Mouse (Mus musculus) regulatory T cell (primary cell): ENCODE results near the gene Fads3.

ENCODE experiments used
- in situ Hi-C: fragments of 300-600 bp; cut with MboI, MseI; formaldehyde crosslinking; loops from one replicate; pipeline ENCODE4 v1.15.1; 2025; ENCODE audit warnings: high pct_unique_total_duplicates

Fads3 gene

GRCm38 (mm10) chr19:10049533-10049932, 8.2 kb downstream of the Fads3 start:
- in situ Hi-C loops: no loop called here

- in situ Hi-C loops: no loop called here
Measured at GRCm38 (mm10) chr19:10050438-10050837, 9.1 kb downstream of the Fads3 start.

- in situ Hi-C loops: no loop called here
Measured at GRCm38 (mm10) chr19:10052698-10053097, 11.3 kb downstream of the Fads3 start.

GRCm38 (mm10) chr19:10053692-10054260, 12.4 kb downstream of the Fads3 start:
- in situ Hi-C loops: no loop called here

- in situ Hi-C loops: no loop called here
Measured at GRCm38 (mm10) chr19:10054361-10055075, 13.1 kb downstream of the Fads3 start.

- in situ Hi-C loops: no loop called here
Measured at GRCm38 (mm10) chr19:10055261-10055660, 13.9 kb downstream of the Fads3 start.

DNA sequence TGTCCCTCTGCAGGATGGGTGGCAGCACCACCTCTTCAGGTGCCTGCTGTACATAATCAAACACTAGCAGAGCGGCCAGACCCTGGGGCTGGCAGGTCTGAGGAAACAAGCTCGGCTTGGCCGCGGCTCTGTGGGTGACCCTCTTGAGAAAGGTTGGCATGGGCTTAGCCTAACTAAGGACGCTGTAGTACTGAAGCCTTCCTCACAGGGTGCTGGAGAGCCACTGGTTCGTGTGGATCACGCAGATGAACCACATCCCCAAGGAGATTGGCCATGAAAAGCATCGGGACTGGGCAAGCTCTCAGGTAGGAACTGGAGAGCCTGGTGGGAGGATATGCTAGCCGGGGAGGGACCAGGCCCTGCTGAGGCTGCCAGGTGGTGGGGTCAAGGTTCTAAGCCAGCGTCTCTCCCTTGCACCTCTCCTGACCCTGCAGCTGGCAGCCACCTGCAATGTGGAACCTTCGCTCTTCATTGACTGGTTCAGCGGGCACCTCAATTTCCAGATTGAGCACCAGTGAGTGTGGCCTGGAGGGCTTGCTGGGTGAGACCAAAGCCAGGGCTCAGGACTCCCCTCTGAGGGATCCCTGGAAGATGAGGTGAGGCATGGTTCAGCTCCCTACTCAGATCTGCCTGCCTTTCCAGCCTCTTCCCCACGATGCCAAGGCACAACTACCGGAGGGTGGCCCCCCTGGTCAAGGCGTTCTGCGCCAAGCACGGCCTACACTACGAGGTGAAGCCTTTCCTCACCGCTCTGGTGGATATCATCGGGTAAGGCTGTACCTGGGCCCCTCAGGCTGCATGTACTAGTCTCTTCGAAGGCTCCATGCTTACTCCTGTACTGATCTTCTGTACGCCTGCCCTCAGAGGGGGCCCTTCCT, 14.7 kb downstream of the Fads3 start:
- in situ Hi-C loops: no loop called here

DNA sequence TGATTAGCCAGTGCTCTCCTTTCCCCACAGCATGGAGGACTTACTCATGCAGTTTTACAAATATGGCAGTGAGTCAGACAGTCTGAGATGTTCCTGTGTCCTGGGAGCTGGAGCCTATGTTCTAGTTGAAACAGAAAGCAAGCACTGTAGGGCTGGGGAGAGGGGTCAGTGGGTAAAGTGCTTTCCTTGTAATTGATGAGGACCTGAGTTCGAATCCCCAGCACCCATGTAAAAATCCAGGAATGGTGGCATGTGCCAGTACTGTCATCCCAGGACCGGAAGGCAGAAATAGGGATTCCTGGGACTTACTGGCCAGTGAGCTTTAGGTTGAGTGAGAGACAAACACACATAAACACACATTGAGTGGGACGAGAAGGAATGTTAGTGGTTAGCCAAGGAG, 15.3 kb downstream of the Fads3 start:
- in situ Hi-C loops: no loop called here

DNA sequence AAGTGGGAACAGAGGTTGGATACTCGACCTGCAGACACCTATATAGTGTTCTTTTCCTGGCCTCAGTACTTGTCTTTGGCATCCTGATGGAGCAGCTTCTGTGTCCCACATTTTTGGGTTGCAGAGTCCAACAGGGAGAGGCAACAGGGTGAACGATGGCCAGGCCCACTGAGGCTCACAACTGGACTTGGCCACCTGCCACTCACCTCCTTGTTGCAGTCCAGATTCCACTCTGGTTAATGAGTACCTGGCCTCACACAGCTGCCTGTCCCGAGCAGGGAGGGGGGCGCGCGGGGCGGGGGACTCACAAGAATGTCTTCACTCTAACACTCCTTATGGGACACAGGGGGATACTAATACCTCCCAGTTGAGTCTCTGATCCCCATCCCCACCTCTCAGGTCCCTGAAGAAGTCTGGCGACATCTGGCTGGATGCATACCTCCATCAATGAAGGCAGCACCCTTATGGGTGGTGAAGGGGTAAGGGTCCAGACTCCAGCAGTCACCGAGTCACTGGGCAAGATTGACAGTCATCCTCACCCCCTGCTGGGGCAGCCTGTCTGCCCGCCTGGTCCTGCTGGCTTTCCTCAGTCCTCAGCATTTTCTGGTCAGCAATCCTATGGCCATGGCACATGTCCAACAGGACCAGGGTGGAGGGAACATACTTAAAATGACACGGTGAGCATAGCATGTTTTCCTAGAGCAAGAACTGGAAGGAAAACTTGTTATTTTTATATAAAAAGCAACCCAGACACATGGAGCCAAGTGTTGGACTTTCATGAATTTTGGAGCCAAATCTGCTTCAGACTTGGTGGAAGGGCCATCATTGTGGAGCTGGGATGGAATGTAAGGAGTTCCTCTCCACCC, 16.4 kb downstream of the Fads3 start:
- in situ Hi-C loops: no loop called here

GRCm38 (mm10) chr19:10058352-10058825, 17.0 kb downstream of the Fads3 start:
- in situ Hi-C loops: no loop called here

- in situ Hi-C loops: no loop called here
Measured at GRCm38 (mm10) chr19:10058876-10059427, 17.6 kb downstream of the Fads3 start.

DNA sequence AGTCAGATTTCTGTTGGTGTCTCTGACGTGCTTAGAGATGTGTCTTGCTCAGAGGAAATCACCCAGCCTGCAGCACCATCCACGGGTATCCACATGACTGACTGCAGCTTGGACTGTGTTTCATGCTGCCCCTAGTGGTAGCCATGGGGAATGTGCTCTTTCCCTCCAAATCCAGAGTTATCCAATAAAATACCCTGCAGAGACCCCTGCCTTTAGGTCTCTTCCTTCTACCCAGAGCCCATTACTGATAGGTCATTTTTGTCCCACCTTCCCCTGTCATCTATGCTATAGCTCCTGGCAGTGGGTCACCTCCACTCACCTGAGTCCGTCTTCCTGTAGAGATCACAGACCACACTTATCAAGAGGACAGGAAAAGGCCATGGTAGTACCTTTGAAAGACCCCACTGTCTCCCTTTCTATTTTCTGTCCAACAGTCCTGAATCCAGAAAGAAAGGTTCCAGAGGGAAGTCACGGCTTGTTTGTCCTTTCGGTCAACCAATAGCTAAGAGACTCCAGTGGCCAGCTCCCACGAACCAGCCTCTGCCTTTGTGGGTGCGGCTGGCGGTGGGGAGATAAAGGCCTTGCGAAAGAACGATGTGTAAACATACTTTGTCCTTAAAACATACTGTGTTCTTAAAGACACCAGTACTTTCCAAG, 18.7 kb downstream of the Fads3 start:
- in situ Hi-C loops: no loop called here

DNA sequence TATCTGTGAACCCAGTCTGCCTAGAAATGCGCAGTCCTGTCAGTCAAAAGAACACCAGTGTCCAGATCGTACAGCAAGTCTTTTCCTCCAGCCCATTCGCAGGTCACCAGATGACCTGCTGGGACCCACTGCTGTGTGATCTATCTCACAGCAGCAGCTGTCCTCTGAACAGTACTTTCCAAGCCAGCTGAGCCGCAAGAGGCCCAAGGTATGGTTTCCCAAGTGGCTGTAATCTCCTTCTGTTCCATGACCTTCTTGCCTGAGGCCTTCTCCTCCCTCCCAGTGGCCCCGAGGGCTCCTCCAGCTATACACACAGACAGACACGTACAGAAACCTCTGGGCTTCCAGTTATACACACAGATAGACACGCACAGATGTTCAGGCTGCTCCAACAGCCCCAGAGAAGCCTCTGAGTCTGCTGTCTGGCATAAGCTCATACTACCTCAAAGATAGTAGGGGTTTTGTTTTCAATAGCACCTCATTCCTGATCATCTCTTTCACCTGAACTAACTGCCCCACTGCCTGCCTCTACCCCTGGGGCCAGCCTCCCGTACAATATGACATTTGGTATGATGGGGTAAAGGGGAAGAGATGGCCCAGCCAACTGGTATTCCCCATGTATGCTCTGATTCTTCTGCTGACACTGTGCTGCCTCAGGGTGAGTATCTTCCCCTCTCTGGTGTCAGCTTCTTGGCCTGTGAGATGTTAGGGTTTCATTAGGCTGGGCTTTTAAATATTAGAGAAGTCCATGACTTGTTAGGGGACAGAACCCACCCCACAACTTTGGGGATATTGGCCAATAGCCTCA, 19.6 kb downstream of the Fads3 start:
- in situ Hi-C loops: no loop called here

- in situ Hi-C loops: no loop called here
Measured at GRCm38 (mm10) chr19:10061624-10062023, 20.3 kb downstream of the Fads3 start.

DNA sequence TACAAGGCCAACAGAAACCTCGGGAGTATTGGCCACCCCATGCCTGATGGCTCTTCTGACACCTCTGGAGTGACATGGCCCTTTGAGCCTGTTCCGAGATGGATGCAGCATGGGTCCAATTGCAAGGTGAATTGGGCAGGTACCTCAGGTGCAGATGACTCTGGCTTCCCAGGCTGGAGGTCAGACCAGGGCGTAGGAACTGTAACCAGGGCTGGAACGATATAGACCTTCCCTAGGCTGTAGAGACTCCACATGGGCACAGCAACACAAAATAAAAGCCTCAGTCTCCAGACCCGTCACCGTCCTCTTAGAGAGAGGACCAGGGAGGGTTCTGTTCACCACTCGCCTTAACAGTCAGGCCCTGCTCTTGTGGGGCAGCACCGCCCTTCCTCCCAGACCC, 20.9 kb downstream of the Fads3 start:
- in situ Hi-C loops: no loop called here

GRCm38 (mm10) chr19:10062862-10063261, 21.5 kb downstream of the Fads3 start:
- in situ Hi-C loops: no loop called here

- in situ Hi-C loops: no loop called here
Measured at GRCm38 (mm10) chr19:10064173-10065012, 23.0 kb downstream of the Fads3 start.

- in situ Hi-C loops: no loop called here
Measured at GRCm38 (mm10) chr19:10065465-10066188, 24.3 kb downstream of the Fads3 start.
